Mouse (Mus musculus) C2C12 (cell line): Measurements from ENCODE around the gene Dgka. TPM values are rescaled to one million over a fixed set of nuclear protein-coding genes. Genes with fewer than 3 reads are reported as not detected.
"Not testable (repeated sequence)": the region's sequence is repeated elsewhere in the genome, so short reads cannot be mapped to it uniquely, and the experiment has no call there.

Experiments used
- H3K27me3 ChIP-seq: one replicate; pipeline ENCODE4 v1.6.1; 2011; ENCODE audit not compliant: control insufficient read depth, insufficient read depth, insufficient read length
- H3K36me3 ChIP-seq: one replicate; pipeline ENCODE4 v1.6.1; 2011; ENCODE audit not compliant: control insufficient read depth, insufficient read depth
- H3K4me3 ChIP-seq: one replicate; pipeline ENCODE4 v1.5.1; 2011; ENCODE audit warnings: mild to moderate bottlenecking, control low read depth; ENCODE audit not compliant: poor library complexity, insufficient read depth, severe bottlenecking
- H3K79me2 ChIP-seq: one replicate; pipeline ENCODE4 v1.6.1; 2011; ENCODE audit not compliant: control insufficient read depth, insufficient read depth
- H3K79me3 ChIP-seq: one replicate; pipeline ENCODE4 v1.6.1; 2011; ENCODE audit warnings: low read depth, control low read depth
- H3ac ChIP-seq: one replicate; pipeline ENCODE3; 2011; ENCODE audit warnings: low read depth; ENCODE audit not compliant: control insufficient read depth, insufficient read length
- CEBPB ChIP-seq: IDR thresholded peaks from one replicate; pipeline ENCODE4 v1.6.1; 2011; ENCODE audit warnings: low read depth, mild to moderate bottlenecking, control low read depth, moderate library complexity
- CTCF ChIP-seq: IDR thresholded peaks from one replicate; pipeline ENCODE4 v1.5.1; 2011; ENCODE audit not compliant: control insufficient read depth, insufficient read depth, insufficient read length
- FOSL1 ChIP-seq: IDR thresholded peaks from one replicate; pipeline ENCODE4 v1.8.0; 2011; ENCODE audit warnings: mild to moderate bottlenecking, low read length; ENCODE audit not compliant: poor library complexity, insufficient read depth, severe bottlenecking
- MAX ChIP-seq: IDR thresholded peaks from one replicate; pipeline ENCODE4 v1.6.1; 2011; ENCODE audit warnings: mild to moderate bottlenecking, control low read depth
- MYOD1 ChIP-seq: IDR thresholded peaks from one replicate; pipeline ENCODE4 v1.6.1; 2011; ENCODE audit warnings: low read depth; ENCODE audit not compliant: control insufficient read depth, insufficient read length
- MYOG ChIP-seq: IDR thresholded peaks from one replicate; pipeline ENCODE4 v1.6.1; 2011; ENCODE audit not compliant: control insufficient read depth, insufficient read length; ENCODE audit errors: extremely low read depth
- USF1 ChIP-seq: IDR thresholded peaks from one replicate; pipeline ENCODE4 v1.6.1; 2011; ENCODE audit warnings: low read depth, mild to moderate bottlenecking, control low read depth, moderate library complexity
- polyA plus RNA-seq: library from polyadenylated mRNA; unstranded; fragments of >200 nt; fragmentation: generic; extraction: Trizol; gene quantifications from one replicate; pipeline ENCODE4 v1.2.1, GENCODE M21; 2012; ENCODE audit warnings: missing spikeins

Dgka gene
- polyA plus RNA-seq, 1 experiment = 7.3 TPM

DNA sequence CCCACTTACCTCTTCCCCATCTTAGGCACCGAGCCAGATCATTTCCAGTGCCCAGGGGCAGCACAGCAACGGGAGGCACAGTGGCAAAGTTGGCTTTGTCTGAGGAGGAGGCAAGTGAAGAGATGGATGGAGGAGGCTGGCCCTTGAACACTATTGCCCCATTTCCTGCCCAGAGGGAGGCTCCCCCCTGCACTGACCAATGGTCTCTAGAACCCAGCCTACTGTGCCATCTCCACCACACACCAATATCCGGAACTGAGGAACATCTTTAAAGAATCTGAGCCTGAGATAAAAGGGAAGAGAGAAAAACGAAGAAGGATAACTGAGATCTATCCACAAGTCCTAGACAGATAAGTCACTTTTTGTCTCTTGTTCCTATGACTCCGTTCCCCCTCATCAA lies 16.6 kb downstream of the Dgka start:
- Histone ChIP-seq H3K4me3 (no peak overlapping the region), H3K36me3 (peaks cover 8% of the 10 kb centered on the region), H3K27me3 (no peaks in the 10 kb centered on the region), H3ac (no peak overlapping the region), H3K79me2 (no peaks in the 10 kb centered on the region), H3K79me3 (no peaks in the 10 kb centered on the region)
- TF ChIP-seq CTCF (no peak), MYOG (no peak), CEBPB (no peak), MAX (no peak), FOSL1 (no peak), USF1 (no peak), MYOD1 (no peak)

- H3K27me3 ChIP-seq, H3K4me3 ChIP-seq, H3K79me2 ChIP-seq, H3ac ChIP-seq, H3K79me3 ChIP-seq, H3K36me3 ChIP-seq: not testable (repeated sequence)
Measured at GRCm38 (mm10) chr10:128725466-128725865, 19.2 kb downstream of the Dgka start.

- Histone ChIP-seq H3K79me2 (no peaks in the 10 kb centered on the region), H3K79me3 (no peaks in the 10 kb centered on the region), H3ac (no peak overlapping the region), H3K27me3 (no peaks in the 10 kb centered on the region), H3K36me3 (no peaks in the 10 kb centered on the region), H3K4me3 (no peak overlapping the region)
- TF ChIP-seq MYOG (no peak), MAX (no peak), MYOD1 (no peak), FOSL1 (no peak), CEBPB (no peak), USF1 (no peak), CTCF (no peak)
Measured at GRCm38 (mm10) chr10:128715559-128716537, 28.8 kb downstream of the Dgka start.

DNA sequence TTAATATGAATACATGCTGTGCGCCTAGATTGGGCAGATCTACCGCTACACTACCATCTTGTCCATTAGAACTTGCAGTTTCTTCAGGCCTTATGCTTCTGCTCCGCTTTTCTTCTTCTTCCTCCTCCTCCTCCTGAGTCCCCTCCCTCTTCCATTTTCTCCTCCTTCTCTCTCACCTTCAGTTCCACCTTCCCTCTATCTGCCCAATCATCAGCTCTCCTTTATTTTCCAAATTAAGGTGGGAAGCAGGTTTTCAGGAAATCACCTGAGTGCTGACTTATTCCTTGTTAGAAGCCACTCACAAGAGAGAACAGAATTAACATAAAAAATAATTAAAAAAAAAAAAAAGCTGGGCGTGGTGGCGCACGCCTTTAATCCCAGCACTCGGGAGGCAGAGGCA lies 33.3 kb downstream of the Dgka start:
- H3K27me3 ChIP-seq, H3K79me2 ChIP-seq, H3ac ChIP-seq, H3K79me3 ChIP-seq, H3K4me3 ChIP-seq, H3K36me3 ChIP-seq: not testable (repeated sequence)

GRCm38 (mm10) chr10:128705317-128705693 lies 39.4 kb downstream of the Dgka start:
- H3K79me2 ChIP-seq = peaks cover 26% of the 10 kb centered on the region
- H3K4me3 ChIP-seq = no peak overlapping the region
- H3K36me3 ChIP-seq = peaks cover 32% of the 10 kb centered on the region
- peaks cover 19% of the 10 kb centered on the region for H3K79me3 ChIP-seq
- peak overlapping the region; percentile 55 for H3ac ChIP-seq
- TF ChIP-seq MAX (no peak), MYOD1 (no peak), FOSL1 (no peak), CEBPB (no peak), MYOG (no peak), CTCF (no peak), USF1 (no peak)
- H3K27me3 ChIP-seq = no peaks in the 10 kb centered on the region

GRCm38 (mm10) chr10:128704491-128705316 lies 40.0 kb downstream of the Dgka start, which contains the start of gene Cdk2:
Gene Cdk2, minus strand, starts transcription at chr10:128705031.
- H3K4me3 ChIP-seq = peak within 1 kb of the TSS; percentile 86
- H3K79me2 ChIP-seq = peaks cover 26% of the 10 kb centered on the region
- peak; percentile 36 for TF ChIP-seq MAX
- no peak for TF ChIP-seq FOSL1
- no peak for TF ChIP-seq USF1
- no peaks in the 10 kb centered on the region for H3K27me3 ChIP-seq
- peaks cover 19% of the 10 kb centered on the region for H3K79me3 ChIP-seq
- H3ac ChIP-seq = peak within 1 kb of the TSS; percentile 55
- H3K36me3 ChIP-seq = peaks cover 37% of the 10 kb centered on the region
